Mouse (Mus musculus) forebrain, embryonic 16.5 days (tissue): ENCODE measurements around the gene Eme2. TPM values are rescaled to one million over a fixed set of nuclear protein-coding genes. Genes with fewer than 3 reads are reported as not detected.
"Not testable (repeated sequence)": the region's sequence is repeated elsewhere in the genome, so short reads cannot be mapped to it uniquely, and the experiment has no call there.

ENCODE experiments used
- ATAC-seq: fragments of 200-750 bp; cut with Nextera tagmentation; 2 replicates; pipeline ENCODE4 v1.8.0; 2017; ENCODE audit warnings: mild to moderate bottlenecking, moderate library complexity
- H3K27ac ChIP-seq: fragments of 300-500 bp; sonication (generic); 2 replicates; pipeline ENCODE4 v1.5.1; 2014; ENCODE audit warnings: low read length, control low read depth
- H3K27me3 ChIP-seq: fragments of 300-500 bp; sonication (generic); replicated peaks from 2 replicates; pipeline ENCODE4 v1.6.1; 2014; ENCODE audit warnings: low read length; ENCODE audit not compliant: control insufficient read depth, insufficient read depth
- H3K36me3 ChIP-seq: fragments of 300-500 bp; sonication (generic); 2 replicates; pipeline ENCODE4 v1.6.1; 2014; ENCODE audit not compliant: control insufficient read depth, insufficient read depth
- H3K4me1 ChIP-seq: fragments of 300-500 bp; sonication (generic); replicated peaks from 2 replicates; pipeline ENCODE4 v1.6.1; 2014; ENCODE audit warnings: low read length; ENCODE audit not compliant: control insufficient read depth, insufficient read depth
- H3K4me2 ChIP-seq: fragments of 300-500 bp; sonication (generic); 2 replicates; pipeline ENCODE4 v1.6.1; 2014; ENCODE audit warnings: mild to moderate bottlenecking, low read length, control low read depth
- H3K4me3 ChIP-seq: fragments of 300-500 bp; sonication (generic); replicated peaks from 2 replicates; pipeline ENCODE4 v1.5.1; 2014; ENCODE audit warnings: mild to moderate bottlenecking, low read length, control low read depth
- H3K9ac ChIP-seq: fragments of 300-500 bp; sonication (generic); replicated peaks from 2 replicates; pipeline ENCODE4 v1.6.1; 2014; ENCODE audit warnings: low read depth, low read length, control low read depth
- H3K9me3 ChIP-seq: fragments of 300-500 bp; sonication (generic); 2 replicates; pipeline ENCODE4 v1.6.1; 2016; ENCODE audit warnings: low read length; ENCODE audit not compliant: control insufficient read depth
- WGBS: fragments of 180-500 bp; shearing (Covaris S2); extraction: QIAGEN DNeasy Blood & Tissue Kit; methylation state at CpG from one replicate; pipeline ENCODE4 v1.1.7; 2014; 5-methylcytosine and 5-hydroxymethylcytosine counted together
- polyA plus RNA-seq: library from polyadenylated mRNA; unstranded; fragments of >200 nt; fragmentation: Nextera tagmentation; extraction: Ambion mirVana; gene quantifications from 2 replicates; pipeline ENCODE4 v1.2.1, GENCODE M21; 2015

The Eme2 gene
- polyA plus RNA-seq: 32.4 and 35.7 TPM in 2 replicates

GRCm38 (mm10) chr17:24894995-24895547 lies at the start of gene Eme2, which contains the start of gene Mrps34:
Gene Eme2 (minus strand): TSS chr17:24895087.
Gene Mrps34 (plus strand): TSS chr17:24895116.
- Histone ChIP-seq H3K9me3 (no peaks in the 10 kb centered on the region), H3K9ac (peak within 1 kb of the TSS; percentile 84), H3K36me3 (peaks cover 28% of the 10 kb centered on the region), H3K27ac (peak within 1 kb of the TSS; percentile 77), H3K4me1 (peaks cover 31% of the 10 kb centered on the region), H3K4me2 (peak within 1 kb of the TSS; percentile 92), H3K27me3 (no peaks in the 10 kb centered on the region), H3K4me3 (peak within 1 kb of the TSS; percentile 87)
- peak; percentile 60 for ATAC-seq
- under 1% methylated on average over 62 of the region's 62 CpGs for WGBS

DNA sequence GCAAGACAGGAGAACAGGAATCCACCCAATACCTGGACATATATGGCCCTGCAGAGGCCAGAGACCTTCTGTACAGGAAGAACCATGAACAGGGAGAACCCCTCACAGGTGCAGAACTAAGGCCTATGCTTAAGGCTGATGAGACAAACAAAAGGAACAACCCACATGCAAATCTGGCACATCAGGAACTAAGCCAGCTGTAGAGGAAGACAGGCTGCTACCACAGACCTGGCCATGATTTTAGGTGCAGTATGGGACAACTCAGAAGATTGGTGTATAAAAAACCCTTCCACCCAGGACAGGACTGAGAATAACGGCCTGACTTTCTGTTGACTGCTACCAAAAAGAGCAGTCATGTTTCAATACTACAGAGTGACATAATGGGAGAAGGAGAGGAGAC lies 48.7 kb upstream of the Eme2 start:
- WGBS: 97% methylated on average over 1 of the region's 1 CpGs
- not testable (repeated sequence) for ATAC-seq, H3K27ac ChIP-seq, H3K9me3 ChIP-seq, H3K9ac ChIP-seq, H3K27me3 ChIP-seq, H3K4me3 ChIP-seq, H3K4me2 ChIP-seq, H3K4me1 ChIP-seq
- peaks cover 25% of the 10 kb centered on the region for H3K36me3 ChIP-seq

DNA sequence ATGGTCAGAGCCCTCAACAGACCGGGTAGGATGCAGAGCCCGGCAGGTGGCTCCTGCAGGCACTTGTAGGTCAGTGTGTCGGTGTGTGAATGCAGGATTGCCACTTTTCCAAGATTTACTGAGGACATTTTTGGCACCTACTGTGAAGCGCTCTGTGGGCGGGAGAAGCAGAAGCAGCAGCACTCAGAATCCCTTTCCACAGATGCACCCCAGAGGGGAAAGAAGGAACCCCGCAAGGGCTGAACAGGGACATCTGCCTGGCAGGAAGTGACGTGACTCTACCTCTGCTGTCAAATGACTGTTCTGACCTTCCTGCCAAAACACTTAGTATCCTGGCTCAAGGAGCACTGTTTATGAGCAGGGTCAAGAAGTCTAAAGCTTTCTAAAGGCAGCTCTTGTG lies 48.1 kb upstream of the Eme2 start:
- Histone ChIP-seq H3K4me1 (no peaks in the 10 kb centered on the region), H3K9ac (no peak overlapping the region), H3K27me3 (no peaks in the 10 kb centered on the region), H3K9me3 (no peaks in the 10 kb centered on the region), H3K4me3 (no peak overlapping the region), H3K36me3 (peaks cover 23% of the 10 kb centered on the region), H3K27ac (no peak overlapping the region), H3K4me2 (no peak overlapping the region)
- 93% methylated on average over 7 of the region's 7 CpGs for WGBS
- ATAC-seq: no peak

- H3K4me1 ChIP-seq, H3K27ac ChIP-seq, H3K9me3 ChIP-seq, H3K4me2 ChIP-seq, H3K27me3 ChIP-seq, H3K4me3 ChIP-seq, H3K9ac ChIP-seq: not testable (repeated sequence)
- WGBS: 9% methylated on average over 2 of the region's 2 CpGs
- peaks cover 19% of the 10 kb centered on the region for H3K36me3 ChIP-seq
- ATAC-seq: peak; percentile 72; the same call in 1 of the 2 replicates
Observed at GRCm38 (mm10) chr17:24942453-24942852, 47.6 kb upstream of the Eme2 start.

DNA sequence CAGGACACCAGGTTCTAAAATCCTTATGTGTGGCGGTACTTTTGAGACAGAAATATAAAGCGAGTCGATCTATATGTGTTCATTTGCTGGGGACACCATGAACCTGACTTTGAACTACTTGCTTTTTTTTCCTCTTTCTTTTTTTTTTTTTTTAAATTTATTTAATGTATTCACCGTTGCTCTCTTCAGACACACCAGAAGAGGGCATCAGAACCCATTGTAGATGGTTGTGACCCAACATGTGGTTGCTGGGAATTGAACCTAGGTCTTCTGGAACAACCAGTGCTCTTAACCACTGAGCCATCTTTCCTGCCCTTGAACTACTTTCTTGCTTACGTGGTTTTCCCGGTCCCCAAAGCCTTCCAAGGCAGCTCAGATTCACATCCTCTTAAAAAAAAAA lies 42.4 kb upstream of the Eme2 start:
- Histone ChIP-seq H3K9ac (peak overlapping the region; percentile 92), H3K4me1 (peaks cover 28% of the 10 kb centered on the region), H3K36me3 (no peaks in the 10 kb centered on the region), H3K4me3 (peak overlapping the region; percentile 86), H3K27ac (peak overlapping the region; percentile 92), H3K4me2 (peak overlapping the region; percentile 88), H3K27me3 (no peaks in the 10 kb centered on the region), H3K9me3 (no peaks in the 10 kb centered on the region)
- WGBS: 44% methylated on average over 6 of the region's 6 CpGs
- ATAC-seq: no peak

DNA sequence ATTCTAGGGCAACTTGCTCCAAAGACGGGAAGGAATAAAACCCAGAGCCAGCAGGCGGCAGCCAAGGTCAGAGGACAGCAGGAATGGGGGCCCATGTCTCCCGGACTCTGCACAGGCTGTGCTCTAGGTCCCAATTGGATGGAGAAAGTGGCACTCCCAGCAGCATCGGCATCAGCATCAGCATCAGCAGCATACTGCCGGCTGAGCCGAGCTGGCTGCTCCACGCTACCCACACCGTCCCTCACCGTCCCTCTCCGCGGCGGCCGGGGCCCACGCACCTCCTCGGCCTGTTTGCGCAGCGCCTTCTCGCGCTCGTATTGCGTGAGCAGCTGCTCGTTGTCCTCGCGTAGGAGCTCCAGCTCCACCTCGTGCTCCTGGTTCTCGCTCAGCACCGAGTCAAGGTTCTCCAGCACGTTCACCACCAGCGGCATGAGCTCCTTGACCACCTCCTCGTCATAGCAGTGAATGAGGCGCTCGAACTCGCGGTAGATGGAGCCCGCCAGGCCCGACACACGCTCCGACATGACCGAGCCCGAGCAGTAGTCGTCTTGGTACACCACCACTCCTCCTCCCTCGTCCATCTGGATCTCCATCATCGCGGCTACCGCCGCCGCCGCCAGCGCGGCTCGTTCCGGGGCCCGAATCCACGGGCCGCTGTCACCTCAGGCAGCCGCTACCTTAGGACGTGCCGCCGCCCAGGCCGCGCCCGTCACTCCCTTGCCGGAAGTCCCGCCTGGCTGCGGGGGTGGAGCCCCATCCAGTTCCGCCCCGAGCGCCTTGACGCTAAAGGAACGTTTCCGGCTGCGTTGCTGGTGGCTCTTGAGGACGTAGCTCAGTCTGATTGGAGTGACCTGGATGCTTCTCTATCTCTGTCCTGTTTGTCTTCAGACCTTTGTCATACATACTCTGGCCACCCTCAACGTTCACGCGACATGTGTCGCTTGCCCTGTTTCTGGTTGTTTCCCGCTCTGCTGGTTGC lies 41.7 kb upstream of the Eme2 start, which contains the start of gene Mapk8ip3:
Gene Mapk8ip3, minus strand, starts transcription at position 719 of the 979 bp plus-strand sequence.
- H3K4me3 ChIP-seq: peak within 1 kb of the TSS; percentile 86
- no peaks in the 10 kb centered on the region for H3K27me3 ChIP-seq
- H3K36me3 ChIP-seq: no peaks in the 10 kb centered on the region; the same call in 1 of the 2 replicates
- peak; percentile 99 for ATAC-seq
- peak within 1 kb of the TSS; percentile 92 for H3K27ac ChIP-seq
- peak within 1 kb of the TSS; percentile 92 for H3K9ac ChIP-seq
- peaks cover 28% of the 10 kb centered on the region for H3K4me1 ChIP-seq
- no peaks in the 10 kb centered on the region for H3K9me3 ChIP-seq
- WGBS: under 1% methylated on average over 78 of the region's 78 CpGs
- peak within 1 kb of the TSS; percentile 88 for H3K4me2 ChIP-seq

DNA sequence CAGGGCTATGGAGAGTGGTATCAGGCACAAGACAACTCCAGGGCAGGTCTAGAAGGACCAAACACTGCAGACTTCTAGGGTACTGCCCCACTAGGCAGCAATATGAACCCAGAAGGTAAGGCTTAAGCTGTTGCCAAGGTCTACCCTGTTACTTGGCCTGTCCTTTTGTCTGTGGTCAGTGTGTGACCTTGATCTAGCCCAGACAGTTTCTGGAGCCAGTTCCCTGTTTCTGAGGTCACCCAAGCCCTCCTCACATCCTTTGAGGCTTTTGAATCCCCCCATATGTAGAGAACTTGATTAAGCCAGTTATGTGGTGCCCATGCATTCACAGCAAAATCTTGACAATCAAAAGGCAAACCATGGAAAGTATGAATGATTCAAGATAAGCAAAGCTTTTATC lies 40.8 kb upstream of the Eme2 start:
- Histone ChIP-seq H3K36me3 (no peaks in the 10 kb centered on the region; the same call in 1 of the 2 replicates), H3K4me1 (peaks cover 28% of the 10 kb centered on the region)
- no peak for ATAC-seq

GRCm38 (mm10) chr17:24934926-24935325 lies 40.0 kb upstream of the Eme2 start:
- Histone ChIP-seq H3K4me3 (peak overlapping the region; percentile 86), H3K9me3 (no peaks in the 10 kb centered on the region), H3K36me3 (no peaks in the 10 kb centered on the region; the same call in 1 of the 2 replicates), H3K4me2 (peak overlapping the region; percentile 88), H3K27ac (no peak overlapping the region), H3K27me3 (no peaks in the 10 kb centered on the region), H3K4me1 (peaks cover 28% of the 10 kb centered on the region), H3K9ac (peak overlapping the region; percentile 17; the same call in 1 of the 2 replicates)
- no peak for ATAC-seq
- 84% methylated on average over 4 of the region's 4 CpGs for whole genome bisulfite sequencing

More for the DNA sequence above, 40.8 kb upstream of the Eme2 start:
- Histone ChIP-seq H3K27me3 (no peaks in the 10 kb centered on the region), H3K4me3 (peak overlapping the region; percentile 86), H3K9me3 (no peaks in the 10 kb centered on the region), H3K27ac (no peak overlapping the region), H3K9ac (peak overlapping the region; percentile 92), H3K4me2 (peak overlapping the region; percentile 88)

DNA sequence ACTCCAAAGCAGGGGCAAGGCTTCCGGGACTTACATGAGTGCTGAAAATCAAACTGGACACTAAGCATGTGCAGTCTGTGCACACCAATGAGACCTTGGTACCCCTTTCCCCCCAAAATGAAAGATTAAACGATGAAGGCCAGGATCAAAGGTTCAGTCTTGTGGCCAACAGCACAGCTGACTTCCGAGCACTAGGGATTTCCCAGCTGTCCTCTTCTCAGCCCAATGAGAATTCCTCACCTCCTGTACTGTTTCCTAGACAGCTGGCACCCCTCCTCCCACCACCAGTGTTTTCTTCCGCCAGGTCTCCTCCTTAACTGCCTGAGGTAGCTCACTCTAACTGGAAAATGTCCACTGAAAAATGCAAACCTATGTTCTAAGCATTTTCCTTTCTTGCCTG lies 38.3 kb upstream of the Eme2 start:
- H3K36me3 ChIP-seq: no peaks in the 10 kb centered on the region; the same call in 1 of the 2 replicates
- H3K27me3 ChIP-seq: no peaks in the 10 kb centered on the region
- H3K4me2 ChIP-seq: no peak overlapping the region
- H3K9me3 ChIP-seq: no peaks in the 10 kb centered on the region
- ATAC-seq: no peak
- no peak overlapping the region for H3K27ac ChIP-seq
- H3K9ac ChIP-seq: no peak overlapping the region
- peaks cover 28% of the 10 kb centered on the region for H3K4me1 ChIP-seq
- WGBS: 70% methylated on average over 4 of the region's 4 CpGs
- no peak overlapping the region for H3K4me3 ChIP-seq
